Mouse (Mus musculus) CH12.LX (cell line): ENCODE measurements around the gene Fabp2. TPM values are rescaled to one million over a fixed set of nuclear protein-coding genes. Genes with fewer than 3 reads are reported as not detected.

ENCODE experiments used
- DNase-seq: peaks from one replicate; pipeline ENCODE4 v3.0.0-alpha.2; 2013; ENCODE audit errors: extremely low read depth
- H3K27ac ChIP-seq: 2 replicates; pipeline ENCODE4 v1.5.1; 2012; ENCODE audit warnings: low read depth, mild to moderate bottlenecking, control low read depth, moderate library complexity; ENCODE audit not compliant: insufficient read depth
- H3K27me3 ChIP-seq: replicated peaks from 2 replicates; pipeline ENCODE3; 2012; ENCODE audit warnings: inconsistent platforms
- H3K36me3 ChIP-seq, 2 experiments: replicated peaks in 1 of 2; 2 replicates each; pipeline versions ENCODE3 to v1.6.1; 2012; ENCODE audit warnings: inconsistent platforms in 1 of 2, low read length in 1 of 2, mild to moderate bottlenecking in 1 of 2, mixed read lengths in 1 of 2, moderate library complexity in 1 of 2; ENCODE audit not compliant: control insufficient read depth in 1 of 2, insufficient read depth in 1 of 2
- H3K4me1 ChIP-seq, 2 experiments: 2 replicates each; pipeline ENCODE4 v1.6.1; 2012; ENCODE audit warnings: inconsistent platforms in 1 of 2, moderate library complexity in 1 of 2; ENCODE audit not compliant: insufficient read depth in 2 of 2, control insufficient read depth in 1 of 2
- H3K4me2 ChIP-seq: 2 replicates; pipeline ENCODE4 v1.6.1; 2012; ENCODE audit warnings: low read depth, mild to moderate bottlenecking, control low read depth; ENCODE audit not compliant: poor library complexity, insufficient read depth, severe bottlenecking
- H3K4me3 ChIP-seq, 3 experiments: fragments of 150-350 bp in 1 of 3; sonication (generic) in 1 of 3; replicated peaks in 1 of 3; 2 replicates each; pipeline versions ENCODE3 to v1.5.1; 2011 to 2012; ENCODE audit warnings: low read depth in 2 of 3, low read length in 2 of 3, mild to moderate bottlenecking in 2 of 3, moderate library complexity in 2 of 3, control low read depth in 1 of 3, improper control_type of control experiment in 1 of 3, inconsistent platforms in 1 of 3, mixed read lengths in 1 of 3; ENCODE audit not compliant: poor library complexity in 1 of 3
- H3K79me2 ChIP-seq: replicated peaks from 2 replicates; pipeline ENCODE4 v1.6.1; 2012; ENCODE audit warnings: mild to moderate bottlenecking, moderate library complexity; ENCODE audit not compliant: control insufficient read depth, poor library complexity, insufficient read depth, severe bottlenecking; ENCODE audit errors: extremely low read depth
- H3K9ac ChIP-seq: 2 replicates; pipeline ENCODE4 v1.6.1; 2012; ENCODE audit warnings: low read depth, mild to moderate bottlenecking, control low read depth, moderate library complexity; ENCODE audit not compliant: insufficient read depth
- H3K9me3 ChIP-seq: replicated peaks from 2 replicates; pipeline ENCODE3; 2012; ENCODE audit warnings: low read length, inconsistent platforms, mixed read lengths
- BHLHE40 ChIP-seq: IDR thresholded peaks from 2 replicates; pipeline ENCODE4 v1.6.1; 2011; ENCODE audit warnings: mild to moderate bottlenecking, low read depth, low read length, improper control_type of control experiment
- ELF1 ChIP-seq: IDR thresholded peaks from 2 replicates; pipeline ENCODE4 v1.6.1; 2014; ENCODE audit warnings: low read depth, mild to moderate bottlenecking, inconsistent platforms, low read length, improper control_type of control experiment
- ETS1 ChIP-seq: conservative IDR thresholded peaks from 2 replicates; pipeline ENCODE4 v1.6.1; 2012; ENCODE audit warnings: low read depth, mild to moderate bottlenecking, inconsistent platforms, low read length, improper control_type of control experiment, moderate library complexity
- GABPA ChIP-seq: IDR thresholded peaks from 2 replicates; pipeline ENCODE4 v1.6.1; 2012; ENCODE audit warnings: low read depth, low read length, improper control_type of control experiment, inconsistent platforms; ENCODE audit not compliant: insufficient replicate concordance
- IRF4 ChIP-seq: IDR thresholded peaks from 2 replicates; pipeline ENCODE4 v1.6.1; 2014; ENCODE audit warnings: low read depth, mild to moderate bottlenecking, inconsistent platforms, low read length, improper control_type of control experiment
- MAZ ChIP-seq: IDR thresholded peaks from 2 replicates; pipeline ENCODE4 v1.6.1; 2012; ENCODE audit warnings: low read depth, mild to moderate bottlenecking, inconsistent platforms, low read length, improper control_type of control experiment, moderate library complexity
- MXI1 ChIP-seq: IDR thresholded peaks from 2 replicates; pipeline ENCODE4 v1.6.1; 2011; ENCODE audit warnings: mild to moderate bottlenecking, low read depth, low read length, improper control_type of control experiment
- NELFE ChIP-seq: IDR thresholded peaks from 2 replicates; pipeline ENCODE4 v1.6.1; 2011; ENCODE audit warnings: low read depth, low read length, improper control_type of control experiment
- NRF1 ChIP-seq: IDR thresholded peaks from 2 replicates; pipeline ENCODE4 v1.6.1; 2014; ENCODE audit warnings: low read depth, mild to moderate bottlenecking, inconsistent platforms, low read length, improper control_type of control experiment, moderate library complexity
- PAX5 ChIP-seq: IDR thresholded peaks from 2 replicates; pipeline ENCODE4 v1.6.1; 2012; ENCODE audit warnings: low read length, inconsistent platforms, mixed read lengths
- POLR2A ChIP-seq: IDR thresholded peaks from 2 replicates; pipeline ENCODE4 v1.6.1; 2011; ENCODE audit warnings: low read depth, mild to moderate bottlenecking, improper control_type of control experiment, low read length
- POLR2AphosphoS2 ChIP-seq: IDR thresholded peaks from 2 replicates; pipeline ENCODE4 v1.6.1; 2011; ENCODE audit warnings: low read depth, low read length, improper control_type of control experiment
- RAD21 ChIP-seq: IDR thresholded peaks from 2 replicates; pipeline ENCODE4 v1.6.1; 2011; ENCODE audit warnings: low read depth, mild to moderate bottlenecking, low read length, improper control_type of control experiment, moderate library complexity
- RCOR1 ChIP-seq: conservative IDR thresholded peaks from 2 replicates; pipeline ENCODE4 v1.6.1; 2012; ENCODE audit warnings: low read depth, mild to moderate bottlenecking, inconsistent platforms, low read length, improper control_type of control experiment
- SIN3A ChIP-seq: IDR thresholded peaks from 2 replicates; pipeline ENCODE4 v1.6.1; 2012; ENCODE audit warnings: low read length, improper control_type of control experiment, inconsistent platforms
- TCF12 ChIP-seq: IDR thresholded peaks from 2 replicates; pipeline ENCODE4 v1.6.1; 2014; ENCODE audit warnings: low read depth, mild to moderate bottlenecking, inconsistent platforms, low read length, improper control_type of control experiment
- UBTF ChIP-seq: IDR thresholded peaks from 2 replicates; pipeline ENCODE4 v1.6.1; 2012; ENCODE audit warnings: low read depth, mild to moderate bottlenecking, inconsistent platforms, low read length, improper control_type of control experiment, moderate library complexity
- USF1 ChIP-seq: IDR thresholded peaks from 2 replicates; pipeline ENCODE4 v1.6.1; 2014; ENCODE audit warnings: low read depth, mild to moderate bottlenecking, inconsistent platforms, low read length, improper control_type of control experiment
- USF2 ChIP-seq: conservative IDR thresholded peaks from 2 replicates; pipeline ENCODE4 v1.6.1; 2011; ENCODE audit warnings: low read depth, low read length, improper control_type of control experiment
- ZKSCAN1 ChIP-seq: IDR thresholded peaks from 2 replicates; pipeline ENCODE4 v1.6.1; 2012; ENCODE audit warnings: low read depth, inconsistent platforms, low read length, improper control_type of control experiment, borderline replicate concordance
- ZNF384 ChIP-seq: IDR thresholded peaks from 2 replicates; pipeline ENCODE4 v1.6.1; 2012; ENCODE audit warnings: low read depth, low read length, improper control_type of control experiment, inconsistent platforms
- dilution Hi-C: fragments of 300-500 bp; cut with MboI; formaldehyde crosslinking; loops from 2 replicates; pipeline ENCODE4 v1.14.3; 2020; ENCODE audit warnings: low sequenced_read_pairs; ENCODE audit not compliant: extremely low pct_unique_long_range_greater_than_20kb, extremely low pct_ligation_motif_present
- in situ Hi-C: fragments of 300-500 bp; cut with MboI; formaldehyde crosslinking; loops from 3 replicates; pipeline ENCODE4 v1.14.3; 2019; ENCODE audit warnings: low sequenced_read_pairs, low pct_ligation_motif_present, low pct_unique_long_range_greater_than_20kb, mixed read lengths
- polyA plus RNA-seq: library from polyadenylated mRNA; unstranded; fragments of >175 nt; gene quantifications from 2 replicates; pipeline ENCODE4 v1.2.1, GENCODE M21; 2012; ENCODE audit warnings: low read depth; ENCODE audit not compliant: insufficient read length
- total RNA-seq, 2 experiments: library from RNA; depleted of rRNA; stranded (reverse); fragments of 300-350 nt in 1 of 2; fragments of >200 nt in 1 of 2; gene quantifications; 2 replicates each; pipeline ENCODE4 v1.2.3; 2012 to 2014

The Fabp2 gene
- total and polyA plus RNA-seq, 3 experiments: not detected

DNA sequence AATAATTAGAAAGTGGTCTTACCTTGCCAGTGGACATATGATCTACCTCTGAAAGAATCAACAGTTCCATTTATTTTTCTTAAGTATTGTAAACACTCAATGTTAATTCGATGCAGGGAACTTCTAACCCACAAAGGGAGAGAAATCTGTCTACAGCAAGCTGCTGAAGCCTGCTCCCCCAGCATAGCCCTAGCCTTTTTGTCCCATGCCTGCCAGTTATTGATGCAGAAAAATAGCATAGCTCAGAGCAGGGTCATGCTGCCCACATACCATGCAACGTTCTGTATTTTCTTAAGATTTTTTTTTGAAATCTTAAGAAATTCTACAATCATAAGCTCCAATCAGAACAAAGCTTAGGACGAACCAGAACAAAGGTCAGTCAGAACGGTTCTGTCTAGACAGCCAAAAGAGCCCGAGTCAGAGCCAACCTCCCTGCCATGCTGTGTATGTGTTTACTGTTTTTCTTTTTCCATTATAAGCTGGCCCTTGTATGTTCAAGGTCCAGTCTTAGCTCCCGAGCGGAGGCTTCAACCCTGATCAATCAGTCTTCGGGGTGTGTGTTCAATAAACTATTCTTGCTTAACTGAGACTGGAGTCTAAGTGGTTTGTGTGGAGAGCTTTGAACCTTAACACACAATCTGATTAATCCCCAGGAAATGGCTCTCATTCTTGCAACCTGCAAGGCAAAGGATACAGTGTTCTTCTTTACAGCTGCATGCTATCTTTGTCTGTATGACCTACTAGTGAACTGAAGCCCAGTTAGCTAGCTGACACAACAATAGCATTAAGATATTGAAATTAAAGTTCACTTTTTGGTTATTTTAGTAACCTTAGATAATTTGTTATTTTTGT is 27.0 kb downstream of the Fabp2 start:
- Histone ChIP-seq H3K27me3 (no peaks in the 10 kb centered on the region), H3K4me2 (no peak overlapping the region), H3K27ac (no peak overlapping the region), H3K4me1 (peaks cover 8 to 37% of the 10 kb centered on the region in 2 experiments), H3K9ac (no peak overlapping the region), H3K79me2 (peaks cover 11% of the 10 kb centered on the region), H3K4me3 (no peak overlapping the region), H3K9me3 (no peaks in the 10 kb centered on the region), H3K36me3 (peaks cover 0 to 8% of the 10 kb centered on the region in 2 experiments)
- in situ Hi-C loops (loop anchor here (25.0 kb wide), 2 partner anchors 285 to 635 kb away; partner anchors contain the start of gene Bcar3), dilution Hi-C loops (no loop called here)
- no peak for DNase-seq
- TF ChIP-seq ZNF384 (no peak), RCOR1 (no peak), UBTF (no peak), POLR2A (no peak), USF1 (no peak), ETS1 (no peak), ELF1 (no peak), SIN3A (no peak), NRF1 (no peak), MAZ (no peak), GABPA (no peak), NELFE (no peak)

DNA sequence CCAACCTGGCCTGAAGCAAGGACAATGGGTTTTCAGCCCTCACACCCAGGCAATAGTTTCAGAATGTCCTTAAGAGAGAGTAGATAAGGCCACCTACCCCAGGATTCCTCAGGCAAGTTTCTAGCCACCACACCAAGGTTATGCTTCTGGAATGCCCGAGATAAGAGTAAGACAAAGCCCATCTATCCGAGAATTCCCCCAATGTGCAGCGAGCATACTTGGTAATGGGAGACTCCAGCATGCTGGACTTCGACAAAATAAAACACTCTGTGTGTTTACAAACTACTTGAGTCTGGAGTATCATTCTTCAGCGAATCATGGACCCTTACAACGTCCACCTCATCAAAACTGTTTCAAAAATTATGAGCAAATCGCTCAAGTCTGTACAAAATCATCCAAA is 28.3 kb downstream of the Fabp2 start:
- no peak overlapping the region for H3K9ac ChIP-seq
- H3K27ac ChIP-seq: no peak overlapping the region
- dilution Hi-C loops: no loop called here
- H3K9me3 ChIP-seq: no peaks in the 10 kb centered on the region
- no peak for TF ChIP-seq PAX5
- TF ChIP-seq MXI1: no peak
- no peak for TF ChIP-seq MAZ
- no peak for TF ChIP-seq RAD21
- TF ChIP-seq USF2: no peak
- no peak for TF ChIP-seq BHLHE40
- no peak for TF ChIP-seq IRF4
- TF ChIP-seq RCOR1: no peak
- no peak for TF ChIP-seq TCF12
- no peak for TF ChIP-seq POLR2AphosphoS2
- TF ChIP-seq USF1: no peak
- TF ChIP-seq ZKSCAN1: no peak
- no peaks in the 10 kb centered on the region for H3K27me3 ChIP-seq
- in situ Hi-C loops: loop anchor here (25.0 kb wide), 2 partner anchors 286 to 636 kb away; partner anchors contain the start of gene Bcar3
- H3K4me3 ChIP-seq: no peak overlapping the region
- no peak for DNase-seq
- H3K36me3 ChIP-seq: peaks cover 0 to 13% of the 10 kb centered on the region in 2 experiments
- peaks cover 11% of the 10 kb centered on the region for H3K79me2 ChIP-seq
- H3K4me1 ChIP-seq: peaks cover 8 to 37% of the 10 kb centered on the region in 2 experiments
- no peak overlapping the region for H3K4me2 ChIP-seq
